Mouse (Mus musculus): ENCODE data around the gene Sdk1. TPM values are rescaled to one million over a fixed set of nuclear protein-coding genes. Genes with fewer than 3 reads are reported as not detected.

The Sdk1 gene
- polyA plus RNA-seq, 1 experiment from 2014 or later, result 0.94 TPM

- WGBS, result 83% methylated on average over 8 of the region's 8 CpGs
- no peak overlapping the region for H3K4me3 ChIP-seq (ENCODE audit: low read depth, low read length)
- TF ChIP-seq CTCF (IDR thresholded peaks at IDR 0.05; ENCODE audit: low read depth), result no peak
- no peak overlapping the region for H3K27ac ChIP-seq (ENCODE audit: low read depth, low read length)
- no peaks in the 10 kb centered on the region for H3K4me1 ChIP-seq (replicated peaks; ENCODE audit: control insufficient read depth, insufficient read depth, low read length)
- no peak for ATAC-seq
- H3K27me3 ChIP-seq (replicated peaks; ENCODE audit: control insufficient read depth, insufficient read depth, low read length), result no peaks in the 10 kb centered on the region
- H3K9ac ChIP-seq (ENCODE audit: low read depth, low read length), result no peak overlapping the region
- H3K4me2 ChIP-seq (replicated peaks; ENCODE audit: low read depth), result no peak overlapping the region
- no peaks in the 10 kb centered on the region for H3K36me3 ChIP-seq (ENCODE audit: control insufficient read depth, insufficient read depth)
- no peaks in the 10 kb centered on the region for H3K9me3 ChIP-seq (ENCODE audit: control insufficient read depth)
Observed at GRCm38 (mm10) chr5:141403741-141404140, 162.5 kb downstream of the Sdk1 start.

- H3K4me3 ChIP-seq (ENCODE audit: low read depth, low read length), result no peak overlapping the region
- H3K9me3 ChIP-seq (ENCODE audit: control insufficient read depth), result no peaks in the 10 kb centered on the region
- no peak for TF ChIP-seq CTCF (IDR thresholded peaks at IDR 0.05; ENCODE audit: low read depth)
- no peak overlapping the region for H3K9ac ChIP-seq (ENCODE audit: low read depth, low read length)
- H3K4me2 ChIP-seq (replicated peaks; ENCODE audit: low read depth), result no peak overlapping the region
- H3K27me3 ChIP-seq (replicated peaks; ENCODE audit: control insufficient read depth, insufficient read depth, low read length), result no peaks in the 10 kb centered on the region
- no peaks in the 10 kb centered on the region for H3K4me1 ChIP-seq (replicated peaks; ENCODE audit: control insufficient read depth, insufficient read depth, low read length)
- H3K27ac ChIP-seq (ENCODE audit: low read depth, low read length), result no peak overlapping the region
- WGBS, result 67% methylated on average over 2 of the region's 2 CpGs
- ATAC-seq, result no peak
- H3K36me3 ChIP-seq (ENCODE audit: control insufficient read depth, insufficient read depth), result no peaks in the 10 kb centered on the region
Observed at GRCm38 (mm10) chr5:141404651-141405050, 163.4 kb downstream of the Sdk1 start.

GRCm38 (mm10) chr5:141406926-141407325, 165.6 kb downstream of the Sdk1 start:
- no peaks in the 10 kb centered on the region for H3K4me1 ChIP-seq (replicated peaks; ENCODE audit: control insufficient read depth, insufficient read depth, low read length)
- no peaks in the 10 kb centered on the region for H3K36me3 ChIP-seq (ENCODE audit: control insufficient read depth, insufficient read depth)
- H3K4me2 ChIP-seq (replicated peaks; ENCODE audit: low read depth), result no peak overlapping the region
- no peak for TF ChIP-seq CTCF (IDR thresholded peaks at IDR 0.05; ENCODE audit: low read depth)
- H3K27ac ChIP-seq (ENCODE audit: low read depth, low read length), result no peak overlapping the region
- WGBS, result 54% methylated on average over 7 of the region's 7 CpGs
- H3K9me3 ChIP-seq (ENCODE audit: control insufficient read depth), result no peaks in the 10 kb centered on the region
- no peak overlapping the region for H3K4me3 ChIP-seq (ENCODE audit: low read depth, low read length)
- H3K9ac ChIP-seq (ENCODE audit: low read depth, low read length), result no peak overlapping the region
- H3K27me3 ChIP-seq (replicated peaks; ENCODE audit: control insufficient read depth, insufficient read depth, low read length), result no peaks in the 10 kb centered on the region
- ATAC-seq, result no peak

GRCm38 (mm10) chr5:141413013-141413412, 171.7 kb downstream of the Sdk1 start:
- no peak for TF ChIP-seq CTCF (IDR thresholded peaks at IDR 0.05; ENCODE audit: low read depth)
- WGBS, result 66% methylated on average over 11 of the region's 11 CpGs
- Histone ChIP-seq H3K4me2 (replicated peaks; ENCODE audit: low read depth) (no peak overlapping the region), H3K9ac (ENCODE audit: low read depth, low read length) (no peak overlapping the region), H3K27ac (ENCODE audit: low read depth, low read length) (no peak overlapping the region), H3K4me1 (replicated peaks; ENCODE audit: control insufficient read depth, insufficient read depth, low read length) (no peaks in the 10 kb centered on the region), H3K4me3 (ENCODE audit: low read depth, low read length) (no peak overlapping the region), H3K27me3 (replicated peaks; ENCODE audit: control insufficient read depth, insufficient read depth, low read length) (no peaks in the 10 kb centered on the region), H3K9me3 (ENCODE audit: control insufficient read depth) (no peaks in the 10 kb centered on the region), H3K36me3 (ENCODE audit: control insufficient read depth, insufficient read depth) (no peaks in the 10 kb centered on the region)
- no peak for ATAC-seq

GRCm38 (mm10) chr5:141415644-141416243, 174.5 kb downstream of the Sdk1 start:
- no peaks in the 10 kb centered on the region for H3K36me3 ChIP-seq (ENCODE audit: control insufficient read depth, insufficient read depth)
- H3K27ac ChIP-seq (ENCODE audit: low read depth, low read length), result no peak overlapping the region
- no peak overlapping the region for H3K4me3 ChIP-seq (ENCODE audit: low read depth, low read length)
- TF ChIP-seq CTCF (IDR thresholded peaks at IDR 0.05; ENCODE audit: low read depth), result no peak
- H3K27me3 ChIP-seq (replicated peaks; ENCODE audit: control insufficient read depth, insufficient read depth, low read length), result no peaks in the 10 kb centered on the region
- H3K4me1 ChIP-seq (replicated peaks; ENCODE audit: control insufficient read depth, insufficient read depth, low read length), result no peaks in the 10 kb centered on the region
- no peak for ATAC-seq
- H3K4me2 ChIP-seq (replicated peaks; ENCODE audit: low read depth), result no peak overlapping the region
- no peak overlapping the region for H3K9ac ChIP-seq (ENCODE audit: low read depth, low read length)
- H3K9me3 ChIP-seq (ENCODE audit: control insufficient read depth), result no peaks in the 10 kb centered on the region
- WGBS, result 53% methylated on average over 10 of the region's 10 CpGs

GRCm38 (mm10) chr5:141428132-141428531, 186.8 kb downstream of the Sdk1 start:
- H3K36me3 ChIP-seq (ENCODE audit: control insufficient read depth, insufficient read depth), result no peaks in the 10 kb centered on the region
- H3K4me3 ChIP-seq (ENCODE audit: low read depth, low read length), result no peak overlapping the region
- no peak overlapping the region for H3K27ac ChIP-seq (ENCODE audit: low read depth, low read length)
- 70% methylated on average over 3 of the region's 3 CpGs for WGBS
- no peak overlapping the region for H3K4me2 ChIP-seq (replicated peaks; ENCODE audit: low read depth)
- H3K27me3 ChIP-seq (replicated peaks; ENCODE audit: control insufficient read depth, insufficient read depth, low read length), result no peaks in the 10 kb centered on the region
- no peak for TF ChIP-seq CTCF (IDR thresholded peaks at IDR 0.05; ENCODE audit: low read depth)
- no peak overlapping the region for H3K9ac ChIP-seq (ENCODE audit: low read depth, low read length)
- no peak for ATAC-seq
- no peaks in the 10 kb centered on the region for H3K9me3 ChIP-seq (ENCODE audit: control insufficient read depth)
- H3K4me1 ChIP-seq (replicated peaks; ENCODE audit: control insufficient read depth, insufficient read depth, low read length), result no peaks in the 10 kb centered on the region

- Histone ChIP-seq H3K4me3 (ENCODE audit: low read depth, low read length) (no peak overlapping the region), H3K9ac (ENCODE audit: low read depth, low read length) (no peak overlapping the region), H3K4me1 (replicated peaks; ENCODE audit: control insufficient read depth, insufficient read depth, low read length) (no peaks in the 10 kb centered on the region), H3K9me3 (ENCODE audit: control insufficient read depth) (no peaks in the 10 kb centered on the region), H3K36me3 (ENCODE audit: control insufficient read depth, insufficient read depth) (no peaks in the 10 kb centered on the region), H3K27me3 (replicated peaks; ENCODE audit: control insufficient read depth, insufficient read depth, low read length) (no peaks in the 10 kb centered on the region), H3K27ac (ENCODE audit: low read depth, low read length) (no peak overlapping the region), H3K4me2 (replicated peaks; ENCODE audit: low read depth) (no peak overlapping the region)
- ATAC-seq, result no peak
- no peak for TF ChIP-seq CTCF (IDR thresholded peaks at IDR 0.05; ENCODE audit: low read depth)
- WGBS, result 91% methylated on average over 2 of the region's 2 CpGs
Observed at GRCm38 (mm10) chr5:141433286-141433685, 192.0 kb downstream of the Sdk1 start.

Data from intestine, postnatal 0 days (tissue).